Mouse (Mus musculus) myocyte (in vitro differentiated cells): ENCODE data around the gene Bik. TPM values are rescaled to one million over a fixed set of nuclear protein-coding genes. Genes with fewer than 3 reads are reported as not detected.
A peak's percentile ranks its signal among the peaks of the same experiment; 100 is the strongest.

Experiments
- H3K27me3 ChIP-seq: one replicate; pipeline ENCODE4 v1.6.1; 2011; ENCODE audit not compliant: control insufficient read depth, insufficient read depth, insufficient read length
- H3K36me3 ChIP-seq: one replicate; pipeline ENCODE4 v1.6.1; 2011; ENCODE audit not compliant: control insufficient read depth, insufficient read depth
- H3K4me2 ChIP-seq: one replicate; pipeline ENCODE4 v1.6.1; 2011; ENCODE audit warnings: low read depth, control low read depth
- H3K4me3 ChIP-seq: one replicate; pipeline ENCODE4 v1.5.1; 2011; ENCODE audit warnings: mild to moderate bottlenecking, control low read depth, moderate library complexity
- H3K79me2 ChIP-seq: one replicate; pipeline ENCODE4 v1.6.1; 2011; ENCODE audit not compliant: control insufficient read depth, insufficient read depth
- H3ac ChIP-seq: one replicate; pipeline ENCODE4 v1.6.1; 2011; ENCODE audit not compliant: control insufficient read depth, insufficient read length
- CEBPB ChIP-seq: IDR thresholded peaks from 2 replicates; pipeline ENCODE4 v1.6.1; 2011; ENCODE audit warnings: mild to moderate bottlenecking, moderate library complexity; ENCODE audit not compliant: poor library complexity, insufficient read depth, severe bottlenecking
- E2F4 ChIP-seq: IDR thresholded peaks from one replicate; pipeline ENCODE4 v1.6.1; 2011; ENCODE audit warnings: mild to moderate bottlenecking, control low read depth, moderate library complexity; ENCODE audit not compliant: insufficient read depth
- MAX ChIP-seq: IDR thresholded peaks from one replicate; pipeline ENCODE4 v1.6.1; 2011; ENCODE audit warnings: low read depth, mild to moderate bottlenecking, control low read depth
- MYOD1 ChIP-seq, 3 experiments: IDR thresholded peaks; one replicate each; pipeline ENCODE4 v1.6.1; 2011; ENCODE audit warnings: control low read depth in 2 of 3, low read depth in 2 of 3, mild to moderate bottlenecking in 2 of 3, moderate library complexity in 1 of 3; ENCODE audit not compliant: insufficient read length in 2 of 3, control insufficient read depth in 1 of 3
- MYOG ChIP-seq, 3 experiments: IDR thresholded peaks; one replicate each; pipeline ENCODE4 v1.6.1; 2011; ENCODE audit warnings: control low read depth in 2 of 3, low read depth in 2 of 3, mild to moderate bottlenecking in 2 of 3; ENCODE audit not compliant: insufficient read length in 2 of 3, control insufficient read depth in 1 of 3, insufficient read depth in 1 of 3
- POLR2A ChIP-seq: IDR thresholded peaks from one replicate; pipeline ENCODE4 v1.6.1; 2011; ENCODE audit warnings: low read depth, mild to moderate bottlenecking, control low read depth, moderate library complexity; ENCODE audit not compliant: insufficient read length
- POLR2AphosphoS2 ChIP-seq: IDR thresholded peaks from one replicate; pipeline ENCODE4 v1.6.1; 2011; ENCODE audit warnings: low read depth, control low read depth; ENCODE audit not compliant: insufficient read length
- REST ChIP-seq: IDR thresholded peaks from one replicate; pipeline ENCODE4 v1.6.1; 2011; ENCODE audit warnings: mild to moderate bottlenecking, control low read depth, moderate library complexity; ENCODE audit not compliant: insufficient read depth, insufficient read length
- SRF ChIP-seq: IDR thresholded peaks from one replicate; pipeline ENCODE4 v1.6.1; 2011; ENCODE audit warnings: low read depth; ENCODE audit not compliant: control insufficient read depth, insufficient read length
- TCF12 ChIP-seq: IDR thresholded peaks from one replicate; pipeline ENCODE4 v1.6.1; 2011; ENCODE audit warnings: mild to moderate bottlenecking, control low read depth; ENCODE audit not compliant: poor library complexity, insufficient read depth, severe bottlenecking
- TCF3 ChIP-seq: IDR thresholded peaks from one replicate; pipeline ENCODE4 v1.6.1; 2011; ENCODE audit warnings: low read depth, control low read depth; ENCODE audit not compliant: insufficient read length
- USF1 ChIP-seq: IDR thresholded peaks from one replicate; pipeline ENCODE4 v1.6.1; 2011; ENCODE audit warnings: low read depth, mild to moderate bottlenecking, control low read depth, moderate library complexity
- polyA plus RNA-seq: library from polyadenylated mRNA; unstranded; fragments of >200 nt; fragmentation: generic; extraction: Trizol; gene quantifications from one replicate; pipeline ENCODE4 v1.2.1, GENCODE M21; 2012; ENCODE audit warnings: missing spikeins

The Bik gene
- 1.3 TPM for polyA plus RNA-seq

DNA sequence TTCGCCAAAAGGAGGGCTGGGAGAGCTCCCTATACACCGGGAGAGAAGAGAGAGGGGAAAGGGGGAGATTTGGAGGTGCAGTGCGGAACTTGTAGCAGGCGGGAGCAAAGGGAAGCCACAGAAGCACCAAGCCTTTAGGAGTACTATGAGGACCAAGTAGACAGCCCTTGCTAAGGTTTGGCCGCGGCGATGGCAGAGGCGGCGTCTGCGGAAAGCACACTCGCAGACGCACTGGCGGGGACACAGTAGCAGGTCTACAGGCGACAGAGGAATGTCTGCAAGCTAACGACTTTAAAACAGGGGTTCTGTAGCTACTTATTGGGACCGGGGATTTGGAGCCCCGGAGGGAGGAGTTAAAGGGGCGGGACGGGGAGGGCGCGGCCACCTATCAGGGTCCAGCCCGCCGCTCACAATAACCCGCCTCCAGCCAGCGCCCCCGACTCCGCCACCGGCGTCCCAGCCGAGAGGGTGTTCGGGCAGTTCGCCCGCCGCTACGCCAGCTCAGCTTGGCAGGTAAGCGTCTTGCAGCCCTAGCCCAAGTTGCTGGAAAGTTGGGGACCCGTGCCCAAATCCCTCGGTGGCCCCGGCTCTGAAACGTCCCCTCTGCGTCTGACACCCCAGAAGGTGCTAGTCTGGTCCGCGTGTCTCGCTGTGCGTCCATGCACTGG is at the start of gene Bik:
Gene Bik (plus strand): TSS at position 439 of the 668 bp plus-strand sequence.
- H3ac ChIP-seq, result no peak within 1 kb of the TSS
- H3K36me3 ChIP-seq, result no peaks in the 10 kb centered on the region
- H3K4me2 ChIP-seq, result peak within 1 kb of the TSS; percentile 99
- no peaks in the 10 kb centered on the region for H3K79me2 ChIP-seq
- TF ChIP-seq CEBPB, result no peak
- no peak for TF ChIP-seq TCF3
- TF ChIP-seq POLR2AphosphoS2, result no peak
- TF ChIP-seq REST, result no peak
- no peak for TF ChIP-seq POLR2A
- no peak for TF ChIP-seq MYOG (IDR thresholded peaks at IDR 0.05; ENCODE audit: control insufficient read depth in 1 of 3, insufficient read depth in 1 of 3, insufficient read length in 2 of 3, low read depth in 2 of 3)
- TF ChIP-seq SRF, result no peak
- no peak for TF ChIP-seq USF1
- H3K4me3 ChIP-seq, result peak within 1 kb of the TSS; percentile 23
- peaks cover 26% of the 10 kb centered on the region for H3K27me3 ChIP-seq

DNA sequence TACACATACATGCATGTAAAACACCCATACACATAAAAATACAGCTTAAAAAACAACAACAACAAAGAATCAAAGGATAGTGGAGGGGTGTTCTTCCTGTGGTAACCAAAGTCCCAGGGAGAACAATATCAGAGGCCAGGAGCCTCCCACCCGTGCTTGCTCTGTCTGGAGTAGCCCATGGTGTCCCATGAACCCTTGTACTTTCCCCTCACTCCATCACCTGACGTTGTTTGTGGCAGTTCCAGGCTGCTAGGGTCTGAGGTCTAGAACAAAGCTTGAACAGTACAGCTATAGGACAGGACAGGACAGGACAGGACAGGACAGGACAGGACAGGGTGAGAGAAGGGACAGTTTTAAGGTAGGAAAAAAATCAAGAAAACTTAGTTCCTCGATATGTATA is 48.6 kb upstream of the Bik start:
- TF ChIP-seq TCF3, result no peak
- TF ChIP-seq POLR2A, result no peak
- no peak for TF ChIP-seq E2F4
- no peak for TF ChIP-seq USF1
- TF ChIP-seq POLR2AphosphoS2, result no peak
- no peak for TF ChIP-seq MAX
- no peak for TF ChIP-seq MYOD1 (IDR thresholded peaks at IDR 0.05; ENCODE audit: control insufficient read depth in 1 of 3, insufficient read length in 2 of 3, low read depth in 2 of 3)
- TF ChIP-seq SRF, result no peak
- Histone ChIP-seq H3K36me3 (no peaks in the 10 kb centered on the region), H3ac (no peak overlapping the region), H3K4me2 (peak overlapping the region; percentile 53), H3K4me3 (no peak overlapping the region), H3K79me2 (no peaks in the 10 kb centered on the region), H3K27me3 (no peaks in the 10 kb centered on the region)

- no peaks in the 10 kb centered on the region for H3K79me2 ChIP-seq
- H3K36me3 ChIP-seq, result no peaks in the 10 kb centered on the region
- no peak overlapping the region for H3ac ChIP-seq
- H3K4me3 ChIP-seq, result no peak overlapping the region
- H3K4me2 ChIP-seq, result no peak overlapping the region
- TF ChIP-seq POLR2AphosphoS2, result no peak
- no peak for TF ChIP-seq TCF3
- no peak for TF ChIP-seq USF1
- TF ChIP-seq MYOD1 (IDR thresholded peaks at IDR 0.05; ENCODE audit: control insufficient read depth in 1 of 3, insufficient read length in 2 of 3, low read depth in 2 of 3), result no peak
- no peak for TF ChIP-seq TCF12
- TF ChIP-seq POLR2A, result no peak
- TF ChIP-seq SRF, result no peak
- no peak for TF ChIP-seq E2F4
- no peak for TF ChIP-seq REST
- H3K27me3 ChIP-seq, result no peaks in the 10 kb centered on the region
These were observed 46.8 kb upstream of the Bik start for GRCm38 (mm10) chr15:83479818-83480217.

- no peak overlapping the region for H3K4me3 ChIP-seq
- H3K36me3 ChIP-seq, result peaks cover under 1% of the 10 kb centered on the region
- H3ac ChIP-seq, result no peak overlapping the region
- H3K79me2 ChIP-seq, result no peaks in the 10 kb centered on the region
- H3K27me3 ChIP-seq, result no peaks in the 10 kb centered on the region
- no peak for TF ChIP-seq USF1
- no peak for TF ChIP-seq POLR2AphosphoS2
- TF ChIP-seq MYOG (IDR thresholded peaks at IDR 0.05; ENCODE audit: control insufficient read depth in 1 of 3, insufficient read depth in 1 of 3, insufficient read length in 2 of 3, low read depth in 2 of 3), result peak in 1 of 3 experiments; percentile 18
- peak; percentile 39 for TF ChIP-seq SRF
- H3K4me2 ChIP-seq, result peak overlapping the region; percentile 20
These were observed 45.4 kb upstream of the Bik start for GRCm38 (mm10) chr15:83481236-83481780.

- no peak overlapping the region for H3ac ChIP-seq
- no peaks in the 10 kb centered on the region for H3K27me3 ChIP-seq
- no peak overlapping the region for H3K4me3 ChIP-seq
- peaks cover 4% of the 10 kb centered on the region for H3K36me3 ChIP-seq
- H3K4me2 ChIP-seq, result peak overlapping the region; percentile 26
- no peak for TF ChIP-seq SRF
- TF ChIP-seq CEBPB, result 0 out of 2 replicates have a peak, but pooled peaks have one; percentile 12
- no peaks in the 10 kb centered on the region for H3K79me2 ChIP-seq
These were observed 43.9 kb upstream of the Bik start for GRCm38 (mm10) chr15:83482645-83483224.
